Mouse (Mus musculus): Measurements from ENCODE around the gene Tmem59l. TPM values are rescaled to one million over a fixed set of nuclear protein-coding genes. Genes with fewer than 3 reads are reported as not detected.

Gene Tmem59l
- polyA plus RNA-seq, 1 experiment from 2014 or later, result 0.76 TPM

DNA sequence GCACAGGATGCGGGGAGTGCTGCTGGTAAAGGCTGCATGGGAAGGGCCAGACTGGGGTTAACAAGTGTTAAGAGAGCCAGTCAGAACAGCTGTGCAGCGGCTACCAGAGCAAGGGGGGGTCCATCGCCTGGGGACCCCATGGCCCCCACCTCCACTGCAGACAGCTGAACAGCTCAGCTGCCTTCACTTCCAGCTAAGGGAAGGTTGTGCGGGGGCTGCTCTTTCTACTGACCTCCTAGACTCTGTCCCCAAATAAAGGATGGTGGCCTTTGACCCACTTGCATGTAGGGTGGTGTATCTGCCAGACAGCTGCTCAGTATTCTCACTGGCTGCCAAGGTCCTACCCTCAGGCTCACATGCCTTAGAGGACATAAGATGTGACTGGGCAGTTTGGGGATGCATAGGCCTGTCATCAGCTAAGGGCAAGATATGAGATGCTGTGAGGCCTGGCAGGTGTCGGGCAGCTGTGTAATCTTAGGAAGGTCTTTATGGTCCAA is 19.9 kb downstream of the Tmem59l start:
- Histone ChIP-seq H3K27me3 (replicated peaks) (no peaks in the 10 kb centered on the region), H3K4me3 (no peak overlapping the region), H3K9ac (peak overlapping the region; percentile 41), H3K4me2 (no peak overlapping the region), H3K36me3 (peaks cover 13% of the 10 kb centered on the region; the same call in 1 of the 2 replicates), H3K9me3 (no peaks in the 10 kb centered on the region), H3K27ac (replicated peaks) (no peak overlapping the region), H3K4me1 (peaks cover 56% of the 10 kb centered on the region)
- WGBS, result 72% methylated on average over 5 of the region's 5 CpGs
- ATAC-seq (ENCODE audit: extremely low read depth, insufficient number of reproducible peaks, low FRiP score, low TSS enrichment), result no peak

DNA sequence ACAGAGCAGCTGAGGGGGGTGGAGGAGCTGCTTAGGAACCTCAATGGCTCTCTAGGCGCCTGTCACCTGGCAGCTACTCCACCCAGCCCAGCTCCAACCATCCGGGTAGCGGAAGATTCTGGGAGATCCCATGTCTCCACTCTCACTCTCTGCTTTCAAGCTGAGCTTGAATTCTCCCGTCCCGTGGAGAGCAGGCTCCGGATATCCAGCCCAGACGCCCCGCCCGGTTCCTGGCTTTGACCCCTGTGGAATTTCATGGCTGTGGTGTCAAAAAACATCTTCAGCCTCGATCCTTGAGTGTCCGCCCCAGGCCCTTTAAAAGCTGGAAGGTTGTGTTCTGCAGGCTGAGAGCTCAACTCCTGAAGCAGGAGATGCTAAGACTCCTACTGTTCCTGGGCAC is 20.4 kb downstream of the Tmem59l start:
- Histone ChIP-seq H3K4me1 (peaks cover 61% of the 10 kb centered on the region), H3K4me3 (no peak overlapping the region), H3K9me3 (no peaks in the 10 kb centered on the region), H3K27me3 (replicated peaks) (no peaks in the 10 kb centered on the region), H3K27ac (replicated peaks) (no peak overlapping the region), H3K9ac (peak overlapping the region; percentile 41), H3K36me3 (peaks cover 13% of the 10 kb centered on the region; the same call in 1 of the 2 replicates), H3K4me2 (no peak overlapping the region)
- WGBS, result 53% methylated on average over 11 of the region's 11 CpGs
- no peak for ATAC-seq (ENCODE audit: extremely low read depth, insufficient number of reproducible peaks, low FRiP score, low TSS enrichment)

DNA sequence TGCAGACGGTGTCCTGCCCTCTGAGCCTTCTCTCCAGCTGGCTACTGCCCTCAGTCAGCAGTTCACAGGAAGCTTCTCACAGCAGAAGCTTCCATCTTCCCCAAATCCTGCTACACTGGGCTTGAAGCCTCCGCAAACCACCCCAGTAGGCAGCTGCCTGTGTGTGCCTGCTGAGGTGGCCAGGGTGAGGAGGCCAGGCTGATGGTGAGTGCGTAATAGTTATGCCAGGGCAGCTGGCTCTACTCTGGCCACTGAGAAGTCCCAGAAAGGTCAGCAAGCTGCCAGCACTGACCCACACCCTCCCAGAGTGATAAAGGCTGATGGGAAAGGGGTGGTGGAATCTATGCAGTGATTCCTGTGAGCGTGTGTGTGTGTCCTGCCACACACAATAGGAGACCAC is 20.9 kb downstream of the Tmem59l start:
- 78% methylated on average over 4 of the region's 4 CpGs for WGBS
- no peak for ATAC-seq (ENCODE audit: extremely low read depth, insufficient number of reproducible peaks, low FRiP score, low TSS enrichment)
- Histone ChIP-seq H3K4me3 (no peak overlapping the region), H3K4me1 (peaks cover 66% of the 10 kb centered on the region), H3K9me3 (no peaks in the 10 kb centered on the region), H3K4me2 (no peak overlapping the region), H3K27me3 (replicated peaks) (no peaks in the 10 kb centered on the region), H3K9ac (no peak overlapping the region), H3K27ac (replicated peaks) (no peak overlapping the region), H3K36me3 (peaks cover 13% of the 10 kb centered on the region; the same call in 1 of the 2 replicates)

DNA sequence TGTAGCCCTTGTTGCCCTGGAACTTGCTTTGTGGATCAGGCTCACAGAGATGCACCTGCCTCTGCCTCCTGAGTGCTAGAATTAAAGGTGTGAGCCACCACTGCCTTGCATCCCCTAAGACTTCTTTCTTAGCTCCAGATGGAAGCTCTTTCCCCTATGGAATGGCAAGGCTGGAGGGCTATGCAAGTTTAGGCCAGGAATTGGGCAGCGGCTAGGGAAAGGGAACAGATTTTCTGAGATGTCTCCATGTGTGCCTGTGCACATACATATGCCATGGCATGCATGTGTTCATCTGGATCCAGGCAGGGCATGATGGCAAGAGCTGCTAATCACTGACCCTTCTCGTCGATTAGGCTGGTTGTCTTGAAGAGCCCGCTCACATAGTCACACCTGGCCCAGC is 21.5 kb downstream of the Tmem59l start:
- Histone ChIP-seq H3K4me2 (no peak overlapping the region), H3K27ac (replicated peaks) (no peak overlapping the region), H3K4me1 (peaks cover 72% of the 10 kb centered on the region), H3K27me3 (replicated peaks) (no peaks in the 10 kb centered on the region), H3K36me3 (peaks cover 11% of the 10 kb centered on the region; the same call in 1 of the 2 replicates), H3K9me3 (no peaks in the 10 kb centered on the region), H3K4me3 (no peak overlapping the region), H3K9ac (no peak overlapping the region)
- WGBS, result 95% methylated on average over 4 of the region's 4 CpGs
- no peak for ATAC-seq (ENCODE audit: extremely low read depth, insufficient number of reproducible peaks, low FRiP score, low TSS enrichment)

DNA sequence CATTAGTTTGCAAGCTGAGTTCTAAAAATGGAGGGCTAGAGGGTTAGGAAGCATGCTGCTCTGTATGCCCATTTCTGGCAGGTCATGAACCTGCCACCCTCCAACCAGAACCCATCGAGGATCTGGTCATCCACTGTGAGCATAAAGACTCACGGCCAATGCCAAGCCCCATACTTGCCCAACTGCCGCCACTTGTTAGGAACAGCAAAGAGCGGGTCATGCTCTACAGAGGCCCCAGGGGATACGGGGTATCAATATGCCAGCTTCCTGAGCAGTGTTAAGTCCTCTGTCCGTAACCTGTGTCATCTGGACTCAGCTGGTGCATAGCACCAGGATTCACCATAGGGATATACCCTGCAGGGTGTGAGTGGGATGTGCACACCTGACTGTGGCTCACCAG is 23.0 kb downstream of the Tmem59l start:
- no peak for ATAC-seq (ENCODE audit: extremely low read depth, insufficient number of reproducible peaks, low FRiP score, low TSS enrichment)
- Histone ChIP-seq H3K4me1 (peaks cover 67% of the 10 kb centered on the region), H3K9ac (no peak overlapping the region), H3K4me2 (no peak overlapping the region), H3K9me3 (peaks cover 3% of the 10 kb centered on the region; the same call in 1 of the 2 replicates), H3K27ac (replicated peaks) (no peak overlapping the region), H3K27me3 (replicated peaks) (no peaks in the 10 kb centered on the region), H3K4me3 (no peak overlapping the region), H3K36me3 (peaks cover 16% of the 10 kb centered on the region)
- 81% methylated on average over 6 of the region's 6 CpGs for WGBS

DNA sequence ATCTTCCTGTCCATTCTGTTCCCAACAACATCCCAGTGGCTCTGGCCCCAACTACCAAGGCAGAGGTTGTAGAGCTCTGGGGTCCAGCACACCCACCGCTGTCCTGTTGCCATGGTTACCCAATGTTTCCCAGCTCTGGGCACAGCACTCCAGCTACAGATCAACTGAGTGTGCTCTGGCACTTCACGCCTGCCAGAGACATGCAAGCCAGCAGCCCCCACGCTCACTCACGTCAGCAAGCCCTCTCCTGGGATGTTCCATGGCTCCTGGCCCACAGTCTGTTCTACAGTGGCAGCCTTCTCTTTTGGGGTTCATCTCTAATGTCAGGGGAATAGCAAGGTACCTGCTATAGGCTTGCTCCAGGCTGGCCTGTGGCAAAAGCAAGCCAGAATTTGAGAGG is 23.9 kb downstream of the Tmem59l start:
- Histone ChIP-seq H3K4me1 (peaks cover 58% of the 10 kb centered on the region), H3K4me3 (no peak overlapping the region), H3K36me3 (peaks cover 17% of the 10 kb centered on the region), H3K27me3 (replicated peaks) (no peaks in the 10 kb centered on the region), H3K4me2 (no peak overlapping the region), H3K27ac (replicated peaks) (no peak overlapping the region; the same call in 1 of the 2 replicates), H3K9me3 (peaks cover 3% of the 10 kb centered on the region; the same call in 1 of the 2 replicates), H3K9ac (no peak overlapping the region)
- WGBS, result 74% methylated on average over 4 of the region's 4 CpGs
- ATAC-seq (ENCODE audit: extremely low read depth, insufficient number of reproducible peaks, low FRiP score, low TSS enrichment), result no peak

DNA sequence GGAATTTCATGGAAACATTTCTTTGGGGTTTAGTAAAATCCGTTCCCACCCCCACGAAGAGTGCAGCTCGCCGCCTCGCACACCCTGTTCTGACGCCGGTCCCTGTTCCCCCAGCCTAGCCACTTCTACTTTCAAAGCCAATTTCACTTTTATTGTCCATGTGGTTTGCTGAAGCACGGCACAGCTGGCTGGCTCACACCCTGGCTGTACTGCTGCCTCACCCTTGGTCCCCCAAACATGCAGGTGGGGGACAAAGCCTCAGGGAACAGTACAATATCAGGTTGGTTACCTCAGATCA is 24.7 kb downstream of the Tmem59l start:
- ATAC-seq (ENCODE audit: extremely low read depth, insufficient number of reproducible peaks, low FRiP score, low TSS enrichment), result no peak
- H3K4me1 ChIP-seq, result peaks cover 51% of the 10 kb centered on the region
- no peak overlapping the region for H3K27ac ChIP-seq (replicated peaks)
- H3K9ac ChIP-seq, result no peak overlapping the region
- 93% methylated on average over 8 of the region's 8 CpGs for WGBS
- no peaks in the 10 kb centered on the region for H3K27me3 ChIP-seq (replicated peaks)
- H3K4me3 ChIP-seq, result no peak overlapping the region
- H3K4me2 ChIP-seq, result no peak overlapping the region
- H3K9me3 ChIP-seq, result peaks cover 3% of the 10 kb centered on the region; the same call in 1 of the 2 replicates
- peaks cover 17% of the 10 kb centered on the region for H3K36me3 ChIP-seq

DNA sequence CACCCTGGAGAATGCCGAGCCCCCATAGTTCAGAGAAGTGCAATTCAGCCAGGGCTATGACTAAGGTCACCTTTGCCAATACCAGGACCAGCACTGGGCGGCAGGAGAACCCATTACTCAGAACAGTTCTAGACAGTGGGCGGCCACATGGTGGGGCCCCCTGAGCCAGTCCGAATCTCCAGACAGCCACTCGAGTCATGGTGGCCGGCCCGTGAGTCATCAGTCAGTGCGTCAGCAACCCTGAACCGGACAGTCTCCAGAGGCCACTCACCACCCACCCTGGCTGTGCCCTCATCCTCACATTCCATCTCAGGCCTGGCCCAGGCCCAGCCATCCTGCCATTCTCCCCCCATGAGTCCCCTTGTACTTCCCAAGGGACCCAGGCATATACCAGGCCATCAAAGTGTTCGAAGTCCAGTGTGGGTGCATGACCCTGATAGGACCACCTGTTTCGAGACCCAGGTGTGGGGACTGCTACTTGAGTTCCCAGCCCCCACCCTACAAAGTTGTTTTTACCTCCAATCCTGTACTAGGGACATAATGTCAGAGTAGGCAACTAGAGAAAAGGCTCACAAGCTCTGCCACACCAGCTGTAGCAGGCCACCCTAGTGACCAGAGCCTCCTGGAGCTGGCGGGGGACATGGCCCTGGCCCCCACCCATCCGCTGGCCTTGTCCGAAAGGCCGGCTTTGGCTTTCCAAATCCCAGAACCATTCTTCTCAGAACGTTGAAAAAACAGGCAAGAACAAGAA is 25.2 kb downstream of the Tmem59l start:
- no peak overlapping the region for H3K27ac ChIP-seq (replicated peaks)
- H3K27me3 ChIP-seq (replicated peaks), result no peaks in the 10 kb centered on the region
- no peak overlapping the region for H3K4me3 ChIP-seq
- H3K9me3 ChIP-seq, result peaks cover 3% of the 10 kb centered on the region; the same call in 1 of the 2 replicates
- WGBS, result 72% methylated on average over 16 of the region's 16 CpGs
- peaks cover 50% of the 10 kb centered on the region for H3K4me1 ChIP-seq
- no peak for ATAC-seq (ENCODE audit: extremely low read depth, insufficient number of reproducible peaks, low FRiP score, low TSS enrichment)
- H3K9ac ChIP-seq, result no peak overlapping the region
- no peak overlapping the region for H3K4me2 ChIP-seq
- peaks cover 17% of the 10 kb centered on the region for H3K36me3 ChIP-seq

DNA sequence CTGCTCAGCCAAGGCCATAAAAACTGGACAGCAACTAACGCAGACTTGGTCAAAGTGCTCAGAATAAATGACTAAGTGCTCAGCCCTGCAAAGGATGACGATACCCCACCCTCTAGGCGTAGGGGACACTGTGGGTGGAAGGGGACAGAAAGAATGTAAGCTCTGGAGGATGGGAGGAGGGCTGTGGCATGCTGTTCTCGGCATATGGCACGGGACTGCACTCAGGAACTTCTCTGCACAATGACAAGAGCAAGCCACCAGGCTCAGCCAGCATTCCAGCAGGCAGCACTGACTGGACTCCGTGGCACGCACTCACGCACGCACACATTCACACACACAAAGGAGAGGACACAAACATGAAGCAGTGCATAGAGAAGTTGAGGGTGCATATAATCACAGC is 26.6 kb downstream of the Tmem59l start:
- Histone ChIP-seq H3K4me2 (peak overlapping the region; percentile 13; the same call in 1 of the 2 replicates), H3K9me3 (peaks cover 3% of the 10 kb centered on the region; the same call in 1 of the 2 replicates), H3K9ac (peak overlapping the region; percentile 14; the same call in 1 of the 2 replicates), H3K36me3 (peaks cover 10% of the 10 kb centered on the region), H3K4me3 (no peak overlapping the region), H3K27me3 (replicated peaks) (no peaks in the 10 kb centered on the region), H3K27ac (replicated peaks) (peak overlapping the region; percentile 36; the same call in 1 of the 2 replicates), H3K4me1 (peaks cover 40% of the 10 kb centered on the region)
- 58% methylated on average over 9 of the region's 9 CpGs for WGBS
- ATAC-seq (ENCODE audit: extremely low read depth, insufficient number of reproducible peaks, low FRiP score, low TSS enrichment), result no peak

DNA sequence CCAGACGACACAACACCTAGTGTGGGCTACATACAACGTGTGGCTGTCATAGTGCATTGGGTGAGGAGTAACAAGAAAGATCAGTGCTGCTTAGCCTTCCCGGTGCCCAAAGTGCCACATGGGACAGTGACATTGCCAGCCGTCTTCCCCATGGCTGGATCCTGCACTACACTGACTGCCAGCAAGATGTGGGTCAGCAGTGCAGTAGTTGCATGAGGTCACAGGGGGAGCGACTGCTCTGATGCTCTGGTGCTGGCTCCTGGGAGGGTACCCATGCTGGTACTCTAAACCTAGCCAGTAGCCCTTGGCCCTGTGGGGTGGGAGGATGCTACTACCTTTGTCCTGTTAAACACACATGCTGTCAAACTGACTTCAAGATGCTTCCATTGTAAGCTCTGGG is 27.0 kb downstream of the Tmem59l start:
- Histone ChIP-seq H3K9ac (peak overlapping the region; percentile 14; the same call in 1 of the 2 replicates), H3K27ac (replicated peaks) (peak overlapping the region; percentile 36; the same call in 1 of the 2 replicates), H3K9me3 (peaks cover 3% of the 10 kb centered on the region; the same call in 1 of the 2 replicates), H3K4me1 (peaks cover 40% of the 10 kb centered on the region), H3K4me3 (no peak overlapping the region), H3K36me3 (peaks cover 9% of the 10 kb centered on the region; the same call in 1 of the 2 replicates), H3K4me2 (peak overlapping the region; percentile 13; the same call in 1 of the 2 replicates), H3K27me3 (replicated peaks) (no peaks in the 10 kb centered on the region)
- ATAC-seq (ENCODE audit: extremely low read depth, insufficient number of reproducible peaks, low FRiP score, low TSS enrichment), result no peak
- 86% methylated on average over 5 of the region's 5 CpGs for WGBS

DNA sequence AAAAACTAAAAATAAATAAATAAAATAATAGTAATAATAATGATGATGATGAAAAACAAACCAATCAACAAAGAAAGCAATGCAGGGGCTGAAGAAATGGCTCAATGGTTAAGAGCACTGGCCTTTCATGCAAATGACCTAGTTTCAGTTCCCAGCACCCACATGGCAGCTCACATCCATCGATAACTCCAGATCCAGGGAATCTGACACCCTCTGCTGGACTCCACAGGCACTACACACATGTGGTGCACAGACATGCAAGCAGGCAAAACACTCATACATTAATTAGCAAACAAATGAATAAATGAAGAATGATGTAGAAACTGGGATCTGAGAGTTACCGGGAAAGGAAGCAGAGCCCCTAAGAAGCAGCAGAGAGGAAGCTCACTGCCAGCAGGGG is 27.5 kb downstream of the Tmem59l start:
- H3K4me3 ChIP-seq, result no peak overlapping the region
- H3K36me3 ChIP-seq, result peaks cover 9% of the 10 kb centered on the region; the same call in 1 of the 2 replicates
- no peak overlapping the region for H3K27ac ChIP-seq (replicated peaks)
- peaks cover 3% of the 10 kb centered on the region; the same call in 1 of the 2 replicates for H3K9me3 ChIP-seq
- 91% methylated on average over 2 of the region's 2 CpGs for WGBS
- no peaks in the 10 kb centered on the region for H3K27me3 ChIP-seq (replicated peaks)
- peaks cover 40% of the 10 kb centered on the region for H3K4me1 ChIP-seq
- no peak for ATAC-seq (ENCODE audit: extremely low read depth, insufficient number of reproducible peaks, low FRiP score, low TSS enrichment)
- H3K4me2 ChIP-seq, result no peak overlapping the region
- no peak overlapping the region for H3K9ac ChIP-seq
